Mouse (Mus musculus) heart, embryonic 15.5 days (tissue): ENCODE results near the gene Tex46. TPM values are rescaled to one million over a fixed set of nuclear protein-coding genes. Genes with fewer than 3 reads are reported as not detected.

Experiments used
- ATAC-seq: fragments of 200-750 bp; cut with Nextera tagmentation; replicated peaks from 2 replicates; pipeline ENCODE4 v1.8.0; 2017; ENCODE audit warnings: low read depth, moderate TSS enrichment; ENCODE audit not compliant: insufficient number of reproducible peaks, insufficient read depth, low FRiP score
- H3K27ac ChIP-seq: fragments of 300-500 bp; sonication (generic); 2 replicates; pipeline ENCODE4 v1.5.1; 2015; ENCODE audit warnings: mild to moderate bottlenecking, inconsistent platforms
- H3K27me3 ChIP-seq: fragments of 300-500 bp; sonication (generic); 2 replicates; pipeline ENCODE4 v1.6.1; 2015; ENCODE audit warnings: inconsistent platforms
- H3K36me3 ChIP-seq: fragments of 300-500 bp; sonication (generic); 2 replicates; pipeline ENCODE4 v1.6.1; 2015; ENCODE audit warnings: mild to moderate bottlenecking, inconsistent platforms
- H3K4me1 ChIP-seq: fragments of 300-500 bp; sonication (generic); replicated peaks from 2 replicates; pipeline ENCODE4 v1.6.1; 2015; ENCODE audit warnings: inconsistent platforms
- H3K4me2 ChIP-seq: fragments of 300-500 bp; sonication (generic); 2 replicates; pipeline ENCODE4 v1.6.1; 2015; ENCODE audit warnings: inconsistent platforms, mild to moderate bottlenecking, moderate library complexity
- H3K4me3 ChIP-seq: fragments of 300-500 bp; sonication (generic); 2 replicates; pipeline ENCODE4 v1.5.1; 2015; ENCODE audit warnings: mild to moderate bottlenecking, inconsistent platforms
- H3K9ac ChIP-seq: fragments of 300-500 bp; sonication (generic); 2 replicates; pipeline ENCODE4 v1.6.1; 2015; ENCODE audit warnings: mild to moderate bottlenecking, inconsistent platforms
- H3K9me3 ChIP-seq: fragments of 300-500 bp; sonication (generic); replicated peaks from 2 replicates; pipeline ENCODE4 v1.6.1; 2016; ENCODE audit warnings: inconsistent platforms
- WGBS: fragments of 180-500 bp; shearing (Covaris S2); methylation state at CpG from one replicate; pipeline ENCODE4 v1.1.7; 2015; ENCODE audit warnings: mixed read lengths; 5-methylcytosine and 5-hydroxymethylcytosine counted together
- microRNA-seq: library from miRNA; unstranded; fragments of <30 nt; microRNA quantifications from one replicate; pipeline ENCODE4, GENCODE M21; 2016
- polyA plus RNA-seq: library from polyadenylated mRNA; unstranded; fragments of >200 nt; fragmentation: Nextera tagmentation; extraction: Ambion mirVana; gene quantifications from 2 replicates; pipeline ENCODE4 v1.2.1, GENCODE M21; 2015

Tex46 gene
- polyA plus RNA-seq, 1 experiment from 2014 or later = not detected

- no peaks in the 10 kb centered on the region for H3K9me3 ChIP-seq
- no peaks in the 10 kb centered on the region for H3K36me3 ChIP-seq
- H3K9ac ChIP-seq = no peak overlapping the region
- no peak overlapping the region for H3K27ac ChIP-seq
- WGBS = 62% methylated on average over 11 of the region's 11 CpGs
- ATAC-seq = no peak
- no peak overlapping the region for H3K4me2 ChIP-seq
- peaks cover 22% of the 10 kb centered on the region for H3K4me1 ChIP-seq
- peaks cover 48% of the 10 kb centered on the region for H3K27me3 ChIP-seq
- H3K4me3 ChIP-seq = no peak overlapping the region
Measured at GRCm38 (mm10) chr4:136652528-136652910, 42.3 kb downstream of the Tex46 start.

GRCm38 (mm10) chr4:136653019-136653418, 42.8 kb downstream of the Tex46 start:
- WGBS = 51% methylated on average over 6 of the region's 6 CpGs
- Histone ChIP-seq H3K9ac (no peak overlapping the region), H3K27me3 (peaks cover 47% of the 10 kb centered on the region), H3K27ac (no peak overlapping the region), H3K4me3 (no peak overlapping the region), H3K9me3 (no peaks in the 10 kb centered on the region), H3K4me2 (no peak overlapping the region), H3K36me3 (no peaks in the 10 kb centered on the region), H3K4me1 (peaks cover 22% of the 10 kb centered on the region)
- no peak for ATAC-seq

- H3K4me2 ChIP-seq = no peak overlapping the region
- no peak overlapping the region for H3K27ac ChIP-seq
- no peaks in the 10 kb centered on the region for H3K9me3 ChIP-seq
- peaks cover 42% of the 10 kb centered on the region for H3K27me3 ChIP-seq
- H3K4me1 ChIP-seq = peaks cover 20% of the 10 kb centered on the region
- H3K4me3 ChIP-seq = no peak overlapping the region
- 69% methylated on average over 10 of the region's 10 CpGs for WGBS
- H3K36me3 ChIP-seq = no peaks in the 10 kb centered on the region
- ATAC-seq = no peak
- H3K9ac ChIP-seq = no peak overlapping the region
Measured at GRCm38 (mm10) chr4:136653692-136654234, 43.5 kb downstream of the Tex46 start.

- Histone ChIP-seq H3K36me3 (no peaks in the 10 kb centered on the region), H3K4me3 (no peak overlapping the region), H3K9me3 (no peaks in the 10 kb centered on the region), H3K4me1 (peaks cover 2% of the 10 kb centered on the region), H3K27ac (no peak overlapping the region), H3K4me2 (no peak overlapping the region), H3K9ac (no peak overlapping the region), H3K27me3 (peaks cover 14% of the 10 kb centered on the region)
- WGBS = 51% methylated on average over 3 of the region's 3 CpGs
- no peak for ATAC-seq
Measured at GRCm38 (mm10) chr4:136657914-136658313, 47.7 kb downstream of the Tex46 start.

Small RNA genes within 50 kb of the gene (microRNA-seq; reads per million reads assigned to microRNA genes)
- gene Gm22180 = not detected

Other genes starting within 250 kb of the Tex46 start
- 0.18 and 0.37 TPM in 2 replicates for gene Htr1d, start 186.9 kb upstream of the Tex46 start, polyA plus RNA-seq
- 0.25 and 0.38 TPM in 2 replicates for gene 6030445D17Rik, start 148.2 kb upstream of the Tex46 start, polyA plus RNA-seq
- 99.5 and 104 TPM in 2 replicates for gene Luzp1, start 140.7 kb upstream of the Tex46 start, polyA plus RNA-seq
- gene Kdm1a, start 7.7 kb upstream of the Tex46 start, polyA plus RNA-seq = 21.4 and 26.3 TPM in 2 replicates
- gene Lactbl1, start 12.2 kb downstream of the Tex46 start, polyA plus RNA-seq = not detected in 2 replicates
- 1.3 and 3.3 TPM in 2 replicates for gene Ephb2, start 225.6 kb downstream of the Tex46 start, polyA plus RNA-seq